Mouse (Mus musculus) C2C12 (cell line): ENCODE data around the gene Tra2a. TPM values are rescaled to one million over a fixed set of nuclear protein-coding genes. Genes with fewer than 3 reads are reported as not detected.

Source experiments
- H3K27me3 ChIP-seq: one replicate; pipeline ENCODE4 v1.6.1; 2011; ENCODE audit not compliant: control insufficient read depth, insufficient read depth, insufficient read length
- H3K36me3 ChIP-seq: one replicate; pipeline ENCODE4 v1.6.1; 2011; ENCODE audit not compliant: control insufficient read depth, insufficient read depth
- H3K4me3 ChIP-seq: one replicate; pipeline ENCODE4 v1.5.1; 2011; ENCODE audit warnings: mild to moderate bottlenecking, control low read depth; ENCODE audit not compliant: poor library complexity, insufficient read depth, severe bottlenecking
- H3K79me2 ChIP-seq: one replicate; pipeline ENCODE4 v1.6.1; 2011; ENCODE audit not compliant: control insufficient read depth, insufficient read depth
- H3K79me3 ChIP-seq: one replicate; pipeline ENCODE4 v1.6.1; 2011; ENCODE audit warnings: low read depth, control low read depth
- H3ac ChIP-seq: one replicate; pipeline ENCODE3; 2011; ENCODE audit warnings: low read depth; ENCODE audit not compliant: control insufficient read depth, insufficient read length
- CEBPB ChIP-seq: IDR thresholded peaks from one replicate; pipeline ENCODE4 v1.6.1; 2011; ENCODE audit warnings: low read depth, mild to moderate bottlenecking, control low read depth, moderate library complexity
- CTCF ChIP-seq: IDR thresholded peaks from one replicate; pipeline ENCODE4 v1.5.1; 2011; ENCODE audit not compliant: control insufficient read depth, insufficient read depth, insufficient read length
- FOSL1 ChIP-seq: IDR thresholded peaks from one replicate; pipeline ENCODE4 v1.8.0; 2011; ENCODE audit warnings: mild to moderate bottlenecking, low read length; ENCODE audit not compliant: poor library complexity, insufficient read depth, severe bottlenecking
- MAX ChIP-seq: IDR thresholded peaks from one replicate; pipeline ENCODE4 v1.6.1; 2011; ENCODE audit warnings: mild to moderate bottlenecking, control low read depth
- MYOD1 ChIP-seq: IDR thresholded peaks from one replicate; pipeline ENCODE4 v1.6.1; 2011; ENCODE audit warnings: low read depth; ENCODE audit not compliant: control insufficient read depth, insufficient read length
- MYOG ChIP-seq: IDR thresholded peaks from one replicate; pipeline ENCODE4 v1.6.1; 2011; ENCODE audit not compliant: control insufficient read depth, insufficient read length; ENCODE audit errors: extremely low read depth
- USF1 ChIP-seq: IDR thresholded peaks from one replicate; pipeline ENCODE4 v1.6.1; 2011; ENCODE audit warnings: low read depth, mild to moderate bottlenecking, control low read depth, moderate library complexity
- polyA plus RNA-seq: library from polyadenylated mRNA; unstranded; fragments of >200 nt; fragmentation: generic; extraction: Trizol; gene quantifications from one replicate; pipeline ENCODE4 v1.2.1, GENCODE M21; 2012; ENCODE audit warnings: missing spikeins

Tra2a gene
- polyA plus RNA-seq, 1 experiment, result 48.5 TPM

DNA sequence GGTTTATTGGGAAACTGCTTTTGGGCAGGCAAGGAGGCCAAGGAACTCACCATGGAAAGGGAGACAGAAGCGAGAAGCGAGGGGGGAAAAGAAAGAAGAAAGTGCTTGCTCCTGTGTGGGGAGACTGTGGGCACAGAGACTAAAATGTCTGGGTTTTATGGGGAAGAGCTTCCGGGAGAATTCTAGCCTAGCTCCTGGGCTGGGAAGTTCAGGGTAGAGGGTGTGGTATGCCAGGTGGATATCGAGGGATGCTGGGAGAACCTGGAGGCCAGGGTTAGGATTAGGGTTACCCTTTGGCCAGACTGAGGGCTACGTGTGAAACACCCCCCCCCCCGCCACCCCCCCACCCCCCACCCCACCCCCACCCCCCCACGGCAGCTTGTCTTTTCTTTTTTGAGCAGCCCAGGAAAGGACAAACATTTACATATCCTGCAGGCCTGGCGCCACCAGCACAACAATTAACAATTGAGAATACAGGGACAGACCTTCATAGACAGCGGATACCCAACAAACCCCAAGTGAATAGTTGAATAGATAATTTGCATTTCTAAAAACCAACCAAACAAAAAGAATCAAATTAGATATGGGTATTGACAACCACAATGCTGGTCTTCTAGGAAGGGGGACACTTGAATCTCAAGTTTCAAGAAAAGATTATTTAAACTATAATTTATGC lies 10.7 kb upstream of the Tra2a start:
- no peak overlapping the region for H3K4me3 ChIP-seq
- H3K79me2 ChIP-seq, result no peaks in the 10 kb centered on the region
- no peaks in the 10 kb centered on the region for H3K36me3 ChIP-seq
- no peaks in the 10 kb centered on the region for H3K27me3 ChIP-seq
- H3ac ChIP-seq, result no peak overlapping the region
- TF ChIP-seq USF1, result no peak
- TF ChIP-seq MYOD1, result no peak
- no peak for TF ChIP-seq MAX
- TF ChIP-seq CEBPB, result no peak
- no peak for TF ChIP-seq FOSL1
- no peak for TF ChIP-seq CTCF
- no peak for TF ChIP-seq MYOG
- H3K79me3 ChIP-seq, result no peaks in the 10 kb centered on the region

GRCm38 (mm10) chr6:49273934-49274333 lies 10.1 kb upstream of the Tra2a start:
- TF ChIP-seq CTCF, result no peak
- TF ChIP-seq MYOG, result no peak
- TF ChIP-seq FOSL1, result no peak
- no peak for TF ChIP-seq MAX
- TF ChIP-seq MYOD1, result no peak
- TF ChIP-seq CEBPB, result no peak
- TF ChIP-seq USF1, result no peak
- no peak overlapping the region for H3K4me3 ChIP-seq

DNA sequence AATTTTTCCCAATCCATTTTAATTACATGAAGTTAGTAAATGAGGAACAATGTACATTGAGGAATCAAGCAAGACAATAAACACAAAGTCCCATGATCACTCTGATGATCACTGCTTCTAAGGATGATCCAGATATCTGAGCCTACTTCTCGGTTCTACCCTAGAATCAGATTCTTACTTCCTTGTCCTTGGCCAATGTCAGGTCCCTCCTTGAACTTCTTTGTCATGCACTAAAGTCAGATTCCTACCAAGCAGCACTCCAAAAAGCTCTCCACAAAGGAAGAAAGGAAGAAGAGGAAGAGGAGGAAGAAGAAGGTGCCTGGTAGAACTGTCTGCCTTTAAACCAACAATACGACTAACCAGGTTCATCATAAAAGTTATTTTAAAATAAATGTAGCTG lies 9.0 kb upstream of the Tra2a start:
- no peaks in the 10 kb centered on the region for H3K27me3 ChIP-seq
- TF ChIP-seq CEBPB (no peak), MYOD1 (no peak), FOSL1 (no peak), USF1 (no peak), MAX (no peak), MYOG (no peak), CTCF (no peak)
- no peaks in the 10 kb centered on the region for H3K36me3 ChIP-seq
- H3K4me3 ChIP-seq, result no peak overlapping the region
- H3K79me2 ChIP-seq, result no peaks in the 10 kb centered on the region
- no peak overlapping the region for H3ac ChIP-seq
- H3K79me3 ChIP-seq, result no peaks in the 10 kb centered on the region

More at GRCm38 (mm10) chr6:49273934-49274333, 10.1 kb upstream of the Tra2a start:
- no peak overlapping the region for H3ac ChIP-seq
- H3K79me2 ChIP-seq, result no peaks in the 10 kb centered on the region
- no peaks in the 10 kb centered on the region for H3K79me3 ChIP-seq
- H3K27me3 ChIP-seq, result no peaks in the 10 kb centered on the region
- no peaks in the 10 kb centered on the region for H3K36me3 ChIP-seq

DNA sequence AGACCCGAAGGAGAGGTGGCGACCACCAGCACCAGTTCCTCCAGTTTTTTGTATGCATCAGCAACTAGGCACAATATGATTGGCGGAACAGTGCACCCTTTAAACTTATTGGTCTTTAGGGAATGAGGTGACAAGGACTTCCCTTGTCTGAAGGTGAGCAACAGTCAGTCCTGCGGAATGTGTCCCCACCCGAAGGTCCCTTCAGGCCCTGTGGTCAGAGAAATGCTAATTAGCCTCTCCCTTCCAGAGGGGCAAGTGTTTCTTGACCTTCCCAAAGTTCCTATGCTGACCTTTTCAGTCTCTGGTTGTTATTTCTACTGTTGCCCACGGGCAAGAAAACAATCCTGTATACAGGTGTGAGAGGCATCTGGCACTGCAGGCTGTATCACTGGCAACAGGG lies 8.0 kb upstream of the Tra2a start:
- Histone ChIP-seq H3K36me3 (no peaks in the 10 kb centered on the region), H3K4me3 (no peak overlapping the region), H3K79me2 (no peaks in the 10 kb centered on the region), H3K27me3 (no peaks in the 10 kb centered on the region), H3K79me3 (no peaks in the 10 kb centered on the region), H3ac (no peak overlapping the region)
- TF ChIP-seq MAX (no peak), MYOD1 (no peak), CEBPB (no peak), USF1 (no peak), FOSL1 (no peak), CTCF (no peak), MYOG (no peak)

- TF ChIP-seq CTCF (no peak), FOSL1 (peak; percentile 13), MYOD1 (no peak)
- Histone ChIP-seq H3K4me3 (no peak overlapping the region), H3K79me2 (no peaks in the 10 kb centered on the region), H3K36me3 (no peaks in the 10 kb centered on the region), H3ac (no peak overlapping the region), H3K79me3 (no peaks in the 10 kb centered on the region), H3K27me3 (no peaks in the 10 kb centered on the region)
These were observed 6.1 kb upstream of the Tra2a start for GRCm38 (mm10) chr6:49269923-49270322.

DNA sequence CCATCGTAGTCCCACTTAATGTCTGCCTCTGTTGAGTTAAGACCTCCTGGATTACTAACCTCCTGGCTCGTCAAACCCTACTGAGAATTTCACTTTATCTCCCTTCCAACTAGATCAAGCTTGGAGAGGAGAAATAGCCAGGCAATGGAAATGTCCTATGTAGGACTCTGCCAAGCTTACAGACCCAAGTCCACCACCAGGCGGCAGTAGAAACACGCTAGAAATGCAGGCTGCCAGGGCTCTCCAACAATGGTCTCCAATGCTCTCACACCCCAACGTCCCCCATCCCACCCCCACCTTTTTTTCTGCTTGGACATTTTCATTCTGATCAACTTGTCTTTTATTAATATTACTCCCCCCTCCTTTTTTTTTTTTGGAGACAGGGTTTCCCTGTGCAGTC lies 5.4 kb upstream of the Tra2a start:
- Histone ChIP-seq H3K79me2 (no peaks in the 10 kb centered on the region), H3ac (no peak overlapping the region), H3K27me3 (no peaks in the 10 kb centered on the region), H3K79me3 (no peaks in the 10 kb centered on the region), H3K36me3 (no peaks in the 10 kb centered on the region), H3K4me3 (no peak overlapping the region)
- TF ChIP-seq MAX, result no peak
- TF ChIP-seq FOSL1, result no peak
- no peak for TF ChIP-seq USF1
- peak; percentile 74 for TF ChIP-seq CTCF
